Mouse (Mus musculus): ENCODE measurements around the gene Mrpl2.

Mrpl2 gene
- long read RNA-seq, experiment 1, transcript Mrpl2-201 (7 exons, 1,031 nt): major isoform, 44 of 51 reads
- long read RNA-seq, experiment 1, partial matches to known transcripts: 1 of 51 reads
- long read RNA-seq, experiment 1, other reads (novel, unspliced or antisense): 5 of 51 reads
- long read RNA-seq, experiment 2, transcript Mrpl2-201 (7 exons, 1,031 nt): major isoform, 59 of 69 reads
- long read RNA-seq, experiment 2, partial matches to known transcripts: 5 of 69 reads
- long read RNA-seq, experiment 2, other reads (novel, unspliced or antisense): 5 of 69 reads

- intact Hi-C loops (cut with DNase I): no loop called here
Measured at GRCm38 (mm10) chr17:46645561-46646321, at the start of gene Mrpl2, which contains the start of gene Klc4. TSS of gene Mrpl2 (plus strand) at chr17:46646229. TSS of gene Klc4 (minus strand) at chr17:46646022.

GRCm38 (mm10) chr17:46597956-46598355 lies 48.1 kb upstream of the Mrpl2 start:
- intact Hi-C loops (cut with DNase I): no loop called here

GRCm38 (mm10) chr17:46598963-46599362 lies 47.1 kb upstream of the Mrpl2 start:
- intact Hi-C loops (cut with DNase I): no loop called here

GRCm38 (mm10) chr17:46600569-46600968 lies 45.5 kb upstream of the Mrpl2 start:
- intact Hi-C loops (cut with DNase I): loop anchor here (5.0 kb wide), 1 partner anchor 37 kb away; no protein-coding TSS in a partner anchor

GRCm38 (mm10) chr17:46602212-46602611 lies 43.8 kb upstream of the Mrpl2 start:
- intact Hi-C loops (cut with DNase I): loop anchor here (5.0 kb wide), 1 partner anchor 35 kb away; no protein-coding TSS in a partner anchor

- intact Hi-C loops (cut with DNase I): loop anchor here (5.0 kb wide), 1 partner anchor 34 kb away; no protein-coding TSS in a partner anchor
Measured at GRCm38 (mm10) chr17:46603229-46603628, 42.8 kb upstream of the Mrpl2 start.

- intact Hi-C loops (cut with DNase I): no loop called here
Measured at GRCm38 (mm10) chr17:46605126-46605525, 40.9 kb upstream of the Mrpl2 start.

GRCm38 (mm10) chr17:46605987-46606386 lies 40.0 kb upstream of the Mrpl2 start:
- intact Hi-C loops (cut with DNase I): no loop called here

GRCm38 (mm10) chr17:46609721-46610514 lies 36.1 kb upstream of the Mrpl2 start:
- intact Hi-C loops (cut with DNase I): no loop called here

GRCm38 (mm10) chr17:46611316-46611715 lies 34.7 kb upstream of the Mrpl2 start:
- intact Hi-C loops (cut with DNase I): no loop called here

- intact Hi-C loops (cut with DNase I): no loop called here
Measured at GRCm38 (mm10) chr17:46612189-46612588, 33.8 kb upstream of the Mrpl2 start.

- intact Hi-C loops (cut with DNase I): no loop called here
Measured at GRCm38 (mm10) chr17:46612820-46613219, 33.2 kb upstream of the Mrpl2 start.

GRCm38 (mm10) chr17:46613229-46613628 lies 32.8 kb upstream of the Mrpl2 start:
- intact Hi-C loops (cut with DNase I): no loop called here

GRCm38 (mm10) chr17:46617799-46618198 lies 28.2 kb upstream of the Mrpl2 start:
- intact Hi-C loops (cut with DNase I): no loop called here

- intact Hi-C loops (cut with DNase I): no loop called here
Measured at GRCm38 (mm10) chr17:46618394-46618768, 27.6 kb upstream of the Mrpl2 start.

GRCm38 (mm10) chr17:46618769-46619682 lies 27.0 kb upstream of the Mrpl2 start:
- intact Hi-C loops (cut with DNase I): no loop called here

GRCm38 (mm10) chr17:46619683-46620357 lies 26.2 kb upstream of the Mrpl2 start:
- intact Hi-C loops (cut with DNase I): no loop called here

GRCm38 (mm10) chr17:46621324-46621723 lies 24.7 kb upstream of the Mrpl2 start:
- intact Hi-C loops (cut with DNase I): no loop called here

- intact Hi-C loops (cut with DNase I): no loop called here
Measured at GRCm38 (mm10) chr17:46622269-46622668, 23.8 kb upstream of the Mrpl2 start.

Measured in adrenal gland (tissue).